Mouse (Mus musculus) neural tube, embryonic 13.5 days (tissue): ENCODE measurements around the gene Tcirg1. TPM values are rescaled to one million over a fixed set of nuclear protein-coding genes. Genes with fewer than 3 reads are reported as not detected.

Experiments used
- ATAC-seq: fragments of 200-750 bp; cut with Nextera tagmentation; 2 replicates; pipeline ENCODE4 v1.8.0; 2017; ENCODE audit warnings: low read depth, mild to moderate bottlenecking, moderate TSS enrichment, moderate library complexity
- H3K27ac ChIP-seq: fragments of 300-500 bp; sonication (generic); replicated peaks from 2 replicates; pipeline ENCODE4 v1.5.1; 2015; ENCODE audit warnings: moderate library complexity, mild to moderate bottlenecking, inconsistent platforms
- H3K27me3 ChIP-seq: fragments of 300-500 bp; sonication (generic); 2 replicates; pipeline ENCODE4 v1.6.1; 2015; ENCODE audit warnings: mild to moderate bottlenecking, inconsistent platforms
- H3K36me3 ChIP-seq: fragments of 300-500 bp; sonication (generic); 2 replicates; pipeline ENCODE4 v1.6.1; 2015; ENCODE audit warnings: mild to moderate bottlenecking, inconsistent platforms
- H3K4me1 ChIP-seq: fragments of 300-500 bp; sonication (generic); replicated peaks from 2 replicates; pipeline ENCODE4 v1.6.1; 2015; ENCODE audit warnings: inconsistent platforms
- H3K4me2 ChIP-seq: fragments of 300-500 bp; sonication (generic); 2 replicates; pipeline ENCODE4 v1.6.1; 2015; ENCODE audit warnings: inconsistent platforms, mild to moderate bottlenecking, moderate library complexity
- H3K4me3 ChIP-seq: fragments of 300-500 bp; sonication (generic); 2 replicates; pipeline ENCODE4 v1.5.1; 2015; ENCODE audit warnings: mild to moderate bottlenecking, inconsistent platforms
- H3K9ac ChIP-seq: fragments of 300-500 bp; sonication (generic); 2 replicates; pipeline ENCODE4 v1.6.1; 2015; ENCODE audit warnings: moderate library complexity, mild to moderate bottlenecking, inconsistent platforms
- H3K9me3 ChIP-seq: fragments of 300-500 bp; sonication (generic); 2 replicates; pipeline ENCODE4 v1.6.1; 2016; ENCODE audit warnings: inconsistent platforms
- WGBS: fragments of 180-500 bp; shearing (Covaris S2); methylation state at CpG from one replicate; pipeline ENCODE4 v1.1.7; 2015; 5-methylcytosine and 5-hydroxymethylcytosine counted together
- polyA plus RNA-seq: library from polyadenylated mRNA; unstranded; fragments of >200 nt; fragmentation: Nextera tagmentation; extraction: Ambion mirVana; gene quantifications from 2 replicates; pipeline ENCODE4 v1.2.1, GENCODE M21; 2015

Gene Tcirg1
- 18.4 and 18.9 TPM in 2 replicates for polyA plus RNA-seq

- 7% methylated on average over 36 of the region's 36 CpGs for WGBS
- H3K4me1 ChIP-seq, result peaks cover 44% of the 10 kb centered on the region
- peak within 1 kb of the TSS; percentile 44 for H3K4me3 ChIP-seq
- peak; percentile 63 for ATAC-seq
- peak within 1 kb of the TSS; percentile 63 for H3K9ac ChIP-seq
- no peaks in the 10 kb centered on the region for H3K27me3 ChIP-seq
- no peak within 1 kb of the TSS for H3K27ac ChIP-seq
- H3K9me3 ChIP-seq, result no peaks in the 10 kb centered on the region
- H3K4me2 ChIP-seq, result peak within 1 kb of the TSS; percentile 64
- H3K36me3 ChIP-seq, result peaks cover 34% of the 10 kb centered on the region
Measured at GRCm38 (mm10) chr19:3906795-3907786, at the start of gene Tcirg1. Gene Tcirg1, minus strand, starts transcription at chr19:3907133.

GRCm38 (mm10) chr19:3955804-3956203, 48.9 kb upstream of the Tcirg1 start:
- no peak for ATAC-seq
- no peak overlapping the region for H3K27ac ChIP-seq
- H3K4me3 ChIP-seq, result no peak overlapping the region
- no peak overlapping the region for H3K4me2 ChIP-seq
- H3K27me3 ChIP-seq, result no peaks in the 10 kb centered on the region
- no peak overlapping the region for H3K9ac ChIP-seq
- H3K36me3 ChIP-seq, result no peaks in the 10 kb centered on the region
- no peaks in the 10 kb centered on the region for H3K4me1 ChIP-seq
- 60% methylated on average over 4 of the region's 4 CpGs for whole genome bisulfite sequencing
- H3K9me3 ChIP-seq, result no peaks in the 10 kb centered on the region

GRCm38 (mm10) chr19:3955033-3955432, 48.1 kb upstream of the Tcirg1 start:
- no peaks in the 10 kb centered on the region for H3K36me3 ChIP-seq
- no peak overlapping the region for H3K9ac ChIP-seq
- 75% methylated on average over 3 of the region's 3 CpGs for WGBS
- H3K4me3 ChIP-seq, result no peak overlapping the region
- H3K4me1 ChIP-seq, result no peaks in the 10 kb centered on the region
- H3K27me3 ChIP-seq, result no peaks in the 10 kb centered on the region
- no peak overlapping the region for H3K27ac ChIP-seq
- H3K4me2 ChIP-seq, result no peak overlapping the region
- no peaks in the 10 kb centered on the region for H3K9me3 ChIP-seq
- ATAC-seq, result no peak

- WGBS, result 56% methylated on average over 1 of the region's 1 CpGs
- no peaks in the 10 kb centered on the region for H3K9me3 ChIP-seq
Measured at GRCm38 (mm10) chr19:3952099-3952498, 45.2 kb upstream of the Tcirg1 start.

GRCm38 (mm10) chr19:3951461-3951860, 44.5 kb upstream of the Tcirg1 start:
- Histone ChIP-seq H3K36me3 (no peaks in the 10 kb centered on the region), H3K9me3 (no peaks in the 10 kb centered on the region), H3K27ac (no peak overlapping the region), H3K4me1 (no peaks in the 10 kb centered on the region), H3K4me2 (no peak overlapping the region), H3K27me3 (no peaks in the 10 kb centered on the region), H3K9ac (no peak overlapping the region), H3K4me3 (no peak overlapping the region)
- ATAC-seq, result no peak

More at GRCm38 (mm10) chr19:3952099-3952498, 45.2 kb upstream of the Tcirg1 start:
- H3K36me3 ChIP-seq, result no peaks in the 10 kb centered on the region
- no peak overlapping the region for H3K4me2 ChIP-seq
- H3K9ac ChIP-seq, result no peak overlapping the region
- no peak for ATAC-seq
- no peaks in the 10 kb centered on the region for H3K27me3 ChIP-seq
- no peaks in the 10 kb centered on the region for H3K4me1 ChIP-seq
- no peak overlapping the region for H3K27ac ChIP-seq
- no peak overlapping the region for H3K4me3 ChIP-seq

GRCm38 (mm10) chr19:3950331-3950730, 43.4 kb upstream of the Tcirg1 start:
- H3K4me3 ChIP-seq, result no peak overlapping the region
- no peak for ATAC-seq

GRCm38 (mm10) chr19:3948546-3948945, 41.6 kb upstream of the Tcirg1 start:
- Histone ChIP-seq H3K36me3 (no peaks in the 10 kb centered on the region), H3K4me3 (no peak overlapping the region), H3K9me3 (no peaks in the 10 kb centered on the region), H3K4me1 (no peaks in the 10 kb centered on the region), H3K27ac (no peak overlapping the region), H3K27me3 (peaks cover 5% of the 10 kb centered on the region; the same call in 1 of the 2 replicates), H3K4me2 (no peak overlapping the region), H3K9ac (no peak overlapping the region)
- WGBS, result 73% methylated on average over 14 of the region's 14 CpGs
- no peak for ATAC-seq

More at GRCm38 (mm10) chr19:3950331-3950730, 43.4 kb upstream of the Tcirg1 start:
- Histone ChIP-seq H3K4me2 (no peak overlapping the region), H3K36me3 (no peaks in the 10 kb centered on the region), H3K27me3 (no peaks in the 10 kb centered on the region), H3K4me1 (no peaks in the 10 kb centered on the region), H3K9me3 (no peaks in the 10 kb centered on the region), H3K27ac (no peak overlapping the region), H3K9ac (no peak overlapping the region)
- 78% methylated on average over 3 of the region's 3 CpGs for WGBS

- Histone ChIP-seq H3K4me3 (no peak overlapping the region), H3K27me3 (peaks cover 13% of the 10 kb centered on the region; the same call in 1 of the 2 replicates), H3K9me3 (no peaks in the 10 kb centered on the region), H3K4me2 (no peak overlapping the region), H3K4me1 (no peaks in the 10 kb centered on the region; the same call in 1 of the 2 replicates), H3K9ac (no peak overlapping the region), H3K27ac (no peak overlapping the region), H3K36me3 (no peaks in the 10 kb centered on the region)
- WGBS, result 77% methylated on average over 3 of the region's 3 CpGs
- ATAC-seq, result no peak
Measured at GRCm38 (mm10) chr19:3947813-3948212, 40.9 kb upstream of the Tcirg1 start.

GRCm38 (mm10) chr19:3946715-3947114, 39.8 kb upstream of the Tcirg1 start:
- peaks cover 13% of the 10 kb centered on the region; the same call in 1 of the 2 replicates for H3K27me3 ChIP-seq

GRCm38 (mm10) chr19:3945872-3946564, 39.1 kb upstream of the Tcirg1 start:
- Histone ChIP-seq H3K36me3 (no peaks in the 10 kb centered on the region), H3K27ac (no peak overlapping the region), H3K9ac (no peak overlapping the region), H3K4me2 (no peak overlapping the region), H3K27me3 (peaks cover 13% of the 10 kb centered on the region; the same call in 1 of the 2 replicates), H3K4me3 (no peak overlapping the region), H3K4me1 (no peaks in the 10 kb centered on the region; the same call in 1 of the 2 replicates), H3K9me3 (no peaks in the 10 kb centered on the region)
- WGBS, result 37% methylated on average over 10 of the region's 10 CpGs
- no peak for ATAC-seq

More at GRCm38 (mm10) chr19:3946715-3947114, 39.8 kb upstream of the Tcirg1 start:
- Histone ChIP-seq H3K27ac (no peak overlapping the region), H3K4me1 (no peaks in the 10 kb centered on the region; the same call in 1 of the 2 replicates), H3K9ac (no peak overlapping the region), H3K36me3 (no peaks in the 10 kb centered on the region), H3K4me3 (no peak overlapping the region), H3K9me3 (no peaks in the 10 kb centered on the region), H3K4me2 (no peak overlapping the region)
- 16% methylated on average over 2 of the region's 2 CpGs for WGBS
- ATAC-seq, result peak; percentile 53; the same call in 1 of the 2 replicates

GRCm38 (mm10) chr19:3942986-3943735, 36.2 kb upstream of the Tcirg1 start:
- Histone ChIP-seq H3K4me2 (no peak overlapping the region), H3K9ac (no peak overlapping the region), H3K4me3 (no peak overlapping the region), H3K27ac (no peak overlapping the region), H3K9me3 (no peaks in the 10 kb centered on the region), H3K4me1 (no peaks in the 10 kb centered on the region; the same call in 1 of the 2 replicates), H3K27me3 (peaks cover 13% of the 10 kb centered on the region; the same call in 1 of the 2 replicates), H3K36me3 (no peaks in the 10 kb centered on the region)
- 26% methylated on average over 27 of the region's 27 CpGs for WGBS
- ATAC-seq, result no peak
